Mouse (Mus musculus) left cerebral cortex, adult 11 months (tissue): ENCODE measurements around the gene Setd1a.
"Not testable (repeated sequence)": the region's sequence is repeated elsewhere in the genome, so short reads cannot be mapped to it uniquely, and the experiment has no call there.

Experiments used
- DNase-seq: peaks from one replicate; pipeline ENCODE4 v3.0.0; 2022; ENCODE audit warnings: low spot score

Setd1a gene

GRCm38 (mm10) chr7:127837878-127838277, 61.4 kb downstream of the Setd1a start:
- not testable (repeated sequence) for DNase-seq

DNA sequence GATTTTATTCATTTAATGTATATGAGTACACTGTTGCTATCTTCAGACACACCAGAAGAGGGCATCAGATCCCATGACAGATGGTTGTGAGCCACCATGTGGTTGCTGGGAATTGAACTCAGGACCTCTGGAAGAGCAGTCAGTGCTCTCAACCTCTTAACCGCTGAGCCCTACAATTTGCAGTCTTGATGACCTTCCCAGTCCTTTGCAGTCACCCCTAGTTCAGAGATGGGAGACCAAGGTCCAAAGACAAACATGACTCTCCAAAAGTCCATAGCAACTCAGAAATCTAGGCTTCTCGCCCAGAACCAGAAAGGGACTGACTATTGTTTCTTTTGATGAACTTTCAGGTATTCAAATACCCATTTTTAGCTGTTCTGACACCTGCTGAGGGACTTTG, 63.6 kb downstream of the Setd1a start:
- not testable (repeated sequence) for DNase-seq

- DNase-seq, result peak; percentile 80
Observed at GRCm38 (mm10) chr7:127840886-127841285, 64.4 kb downstream of the Setd1a start.

- DNase-seq, result peak; percentile 97
Observed at GRCm38 (mm10) chr7:127841340-127842000, 65.0 kb downstream of the Setd1a start.

DNA sequence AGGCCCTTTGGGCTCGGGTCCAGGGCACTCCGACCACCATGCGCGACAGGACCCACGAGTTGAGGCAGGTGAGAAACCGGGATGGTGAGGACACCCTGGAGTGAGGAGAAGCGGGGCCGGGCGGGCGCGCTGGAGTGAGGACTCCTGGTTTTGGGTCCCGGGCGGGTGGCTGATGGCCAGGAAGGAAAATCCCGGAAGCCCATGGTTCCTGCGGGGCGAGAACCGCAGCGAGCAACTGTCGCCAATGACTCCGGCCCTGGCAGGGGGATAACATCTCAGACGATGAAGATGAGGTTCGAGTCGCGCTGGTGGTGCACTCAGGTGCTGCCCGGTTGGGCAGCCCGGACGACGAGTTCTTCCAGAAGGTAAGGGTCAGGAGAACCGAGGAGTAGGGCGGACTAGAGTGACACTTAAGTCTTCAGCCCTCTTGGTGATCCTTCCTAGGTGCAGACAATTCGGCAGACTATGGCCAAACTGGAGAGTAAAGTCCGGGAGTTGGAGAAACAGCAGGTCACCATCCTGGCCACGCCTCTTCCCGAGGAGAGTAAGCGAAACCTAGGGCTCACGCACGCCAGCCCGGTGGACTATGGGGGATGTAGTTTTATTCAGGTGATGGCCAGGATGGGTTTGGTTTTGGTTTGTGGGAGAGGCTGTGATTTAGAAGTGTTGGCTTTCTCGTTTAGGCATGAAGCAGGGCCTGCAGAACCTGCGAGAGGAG, 65.7 kb downstream of the Setd1a start:
- DNase-seq, result peak; percentile 62
